Mouse (Mus musculus): ENCODE measurements around the gene Ap1s3. TPM values are rescaled to one million over a fixed set of nuclear protein-coding genes. Genes with fewer than 3 reads are reported as not detected.

Ap1s3 gene
- polyA plus RNA-seq, 1 experiment from 2014 or later, result not detected

GRCm38 (mm10) chr1:79577357-79577756, 94.4 kb downstream of the Ap1s3 start:
- no peaks in the 10 kb centered on the region for H3K36me3 ChIP-seq
- WGBS, result 82% methylated on average over 3 of the region's 3 CpGs
- H3K9ac ChIP-seq, result no peak overlapping the region
- H3K4me3 ChIP-seq, result no peak overlapping the region
- no peak overlapping the region for H3K4me2 ChIP-seq
- no peak for ATAC-seq (ENCODE audit: low FRiP score)
- no peaks in the 10 kb centered on the region for H3K27me3 ChIP-seq
- peaks cover 5% of the 10 kb centered on the region for H3K4me1 ChIP-seq (replicated peaks)
- H3K9me3 ChIP-seq, result no peaks in the 10 kb centered on the region
- H3K27ac ChIP-seq, result no peak overlapping the region

GRCm38 (mm10) chr1:79571912-79572311, 99.9 kb downstream of the Ap1s3 start:
- no peak overlapping the region for H3K9ac ChIP-seq
- H3K27ac ChIP-seq, result no peak overlapping the region
- no peak overlapping the region for H3K4me3 ChIP-seq
- no peaks in the 10 kb centered on the region for H3K27me3 ChIP-seq
- H3K36me3 ChIP-seq, result no peaks in the 10 kb centered on the region
- H3K4me2 ChIP-seq, result no peak overlapping the region
- ATAC-seq (ENCODE audit: low FRiP score), result no peak
- no peaks in the 10 kb centered on the region for H3K4me1 ChIP-seq (replicated peaks)
- no peaks in the 10 kb centered on the region for H3K9me3 ChIP-seq
- WGBS, result 83% methylated on average over 4 of the region's 4 CpGs

GRCm38 (mm10) chr1:79571126-79571525, 100.6 kb downstream of the Ap1s3 start:
- no peak for ATAC-seq (ENCODE audit: low FRiP score)

GRCm38 (mm10) chr1:79561186-79561585, 110.6 kb downstream of the Ap1s3 start:
- no peak overlapping the region for H3K4me2 ChIP-seq
- no peak overlapping the region for H3K9ac ChIP-seq
- 85% methylated on average over 5 of the region's 5 CpGs for WGBS
- ATAC-seq (ENCODE audit: low FRiP score), result no peak
- H3K4me1 ChIP-seq (replicated peaks), result no peaks in the 10 kb centered on the region
- no peak overlapping the region for H3K4me3 ChIP-seq
- H3K27me3 ChIP-seq, result no peaks in the 10 kb centered on the region
- H3K9me3 ChIP-seq, result no peaks in the 10 kb centered on the region
- no peaks in the 10 kb centered on the region for H3K36me3 ChIP-seq
- no peak overlapping the region for H3K27ac ChIP-seq

More at GRCm38 (mm10) chr1:79571126-79571525, 100.6 kb downstream of the Ap1s3 start:
- H3K9me3 ChIP-seq, result no peaks in the 10 kb centered on the region
- no peak overlapping the region for H3K27ac ChIP-seq
- H3K27me3 ChIP-seq, result no peaks in the 10 kb centered on the region
- no peaks in the 10 kb centered on the region for H3K36me3 ChIP-seq
- H3K4me1 ChIP-seq (replicated peaks), result no peaks in the 10 kb centered on the region
- no peak overlapping the region for H3K9ac ChIP-seq
- no peak overlapping the region for H3K4me2 ChIP-seq
- WGBS, result 82% methylated on average over 6 of the region's 6 CpGs
- H3K4me3 ChIP-seq, result no peak overlapping the region

Other genes starting within 250 kb of the Ap1s3 start
- 66.3 and 79.5 TPM in 2 replicates for gene Scg2, start 231.9 kb downstream of the Ap1s3 start, polyA plus RNA-seq (2015; fragmentation: Nextera tagmentation; extraction: Ambion mirVana)
- gene Mrpl44, start 104.0 kb upstream of the Ap1s3 start, polyA plus RNA-seq (2015; fragmentation: Nextera tagmentation; extraction: Ambion mirVana), result 46.2 and 47.9 TPM in 2 replicates
- gene Wdfy1, start 104.2 kb upstream of the Ap1s3 start, polyA plus RNA-seq (2015; fragmentation: Nextera tagmentation; extraction: Ambion mirVana), result 112 and 116 TPM in 2 replicates
- 210 and 215 TPM in 2 replicates for gene Serpine2, start 189.2 kb upstream of the Ap1s3 start, polyA plus RNA-seq (2015; fragmentation: Nextera tagmentation; extraction: Ambion mirVana)